Mouse (Mus musculus) left cerebral cortex, adult 2 months (tissue): Measurements from ENCODE around the gene Mark1. TPM values are rescaled to one million over a fixed set of nuclear protein-coding genes. Genes with fewer than 3 reads are reported as not detected.

Experiments
- DNase-seq, 2 experiments: peaks; one replicate each; pipeline ENCODE4 v3.0.0; 2021 to 2022; ENCODE audit warnings: low spot score in 2 of 2, mixed read lengths in 1 of 2; ENCODE audit errors: extremely low spot score in 1 of 2
- H3K27ac ChIP-seq: fragments of 200-600 bp; 2 replicates; pipeline ENCODE4 v1.8.1; 2022
- H3K4me3 ChIP-seq: fragments of 200-600 bp; 2 replicates; pipeline ENCODE4 v1.8.1; 2022
- CTCF ChIP-seq: fragments of 200-600 bp; IDR thresholded peaks from 2 replicates; pipeline ENCODE4 v1.8.1; 2022; ENCODE audit warnings: antibody characterized with exemption, mild to moderate bottlenecking, moderate library complexity
- intact Hi-C: fragments of 180-260 bp; cut with DNase I; formaldehyde crosslinking; loops from one replicate; pipeline ENCODE4 v1.15.1; 2025
- total RNA-seq, 2 experiments: library from RNA; stranded (reverse); gene quantifications; 2 replicates each; pipeline ENCODE4 v1.2.3; 2021

Gene Mark1
- total RNA-seq, 2 experiments from 2014 or later: 92.5 to 94.6 TPM

DNA sequence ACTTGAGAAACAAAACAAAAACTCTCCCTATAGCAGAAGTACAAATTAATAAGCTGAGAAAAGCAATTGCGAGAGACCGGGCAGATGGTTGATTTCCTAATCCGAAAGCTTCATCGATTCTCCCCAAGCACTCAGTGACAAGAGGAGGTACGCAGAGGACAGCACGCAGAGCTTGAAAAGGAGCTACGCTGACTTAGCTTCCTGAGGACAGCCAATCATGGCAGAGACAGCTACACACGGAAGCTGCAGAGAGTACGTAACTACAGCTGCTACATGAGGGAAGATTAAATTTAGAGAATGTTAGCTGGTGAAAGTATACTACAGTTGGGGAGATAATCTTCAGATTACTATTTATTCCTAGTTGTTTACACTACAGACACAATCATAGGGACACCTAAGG, 40.6 kb downstream of the Mark1 start:
- no peak overlapping the region for H3K4me3 ChIP-seq
- H3K27ac ChIP-seq: no peak overlapping the region; the same call in 1 of the 2 replicates
- no peak for TF ChIP-seq CTCF
- no peak for DNase-seq
- intact Hi-C loops: no loop called here

DNA sequence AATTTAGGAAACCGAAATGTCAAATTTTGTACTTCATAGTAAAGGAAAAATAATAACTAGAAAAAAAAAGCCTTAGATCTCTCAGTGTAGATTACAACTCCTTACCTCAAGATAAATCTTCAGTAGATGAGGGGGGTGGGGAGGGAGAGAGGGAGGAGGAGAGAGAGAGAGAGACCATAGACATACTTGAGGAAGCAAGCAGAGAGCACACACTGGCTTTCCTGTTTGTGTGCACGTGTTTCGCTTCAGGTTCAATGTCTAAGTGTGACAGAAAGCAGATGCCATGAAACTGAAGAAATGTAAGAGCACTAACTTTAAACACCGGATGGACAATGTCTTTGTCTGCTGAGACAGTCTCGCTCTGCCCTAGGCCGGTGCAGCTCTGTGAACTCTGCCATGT, 41.0 kb downstream of the Mark1 start:
- no peak for DNase-seq
- Histone ChIP-seq H3K27ac (no peak overlapping the region; the same call in 1 of the 2 replicates), H3K4me3 (no peak overlapping the region)
- intact Hi-C loops: no loop called here
- no peak for TF ChIP-seq CTCF

DNA sequence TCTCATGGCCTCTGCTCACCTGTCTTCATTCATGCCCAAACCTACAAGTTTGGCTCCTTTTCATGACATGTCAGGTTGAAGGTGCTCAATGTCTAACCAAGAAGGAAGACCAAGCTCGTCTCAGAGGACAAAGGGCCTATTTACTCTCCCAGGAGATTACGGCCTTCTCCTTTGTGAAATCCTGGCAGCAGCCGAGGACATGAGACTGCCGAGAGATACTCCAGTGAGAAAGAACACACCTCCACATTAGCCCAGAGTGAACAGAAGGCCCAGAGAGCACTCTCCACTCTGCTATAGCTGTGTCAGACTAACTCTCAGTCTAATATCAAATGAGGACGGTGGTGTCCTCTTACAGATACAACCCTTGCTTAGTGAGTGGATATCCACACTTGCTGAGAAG, 47.6 kb downstream of the Mark1 start:
- no peak for DNase-seq

DNA sequence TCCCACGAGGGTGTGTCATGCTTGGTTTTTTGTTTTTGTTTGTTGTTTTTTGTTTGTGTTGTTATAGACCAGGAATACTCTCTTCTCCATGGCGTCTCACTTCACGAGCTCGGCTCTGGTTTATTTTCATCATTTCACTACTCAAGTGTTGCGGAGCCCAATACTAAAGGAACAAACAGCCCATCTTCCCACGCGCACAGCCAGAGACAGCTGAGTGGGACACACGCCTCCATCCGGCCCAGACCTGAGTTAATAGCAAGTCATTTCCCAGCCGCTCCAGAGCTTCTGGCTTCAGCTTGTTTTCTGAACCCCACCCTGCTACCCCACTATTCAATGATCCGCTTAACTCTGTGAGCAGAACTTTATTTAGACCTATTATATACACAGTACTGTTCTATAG, 48.3 kb downstream of the Mark1 start:
- H3K27ac ChIP-seq: no peak overlapping the region
- DNase-seq: peak; percentile 36 to 49
- intact Hi-C loops: no loop called here
- H3K4me3 ChIP-seq: no peak overlapping the region
- no peak for TF ChIP-seq CTCF

More for the DNA sequence above, 47.6 kb downstream of the Mark1 start:
- no peak overlapping the region for H3K4me3 ChIP-seq
- no peak for TF ChIP-seq CTCF
- H3K27ac ChIP-seq: no peak overlapping the region
- intact Hi-C loops: no loop called here

DNA sequence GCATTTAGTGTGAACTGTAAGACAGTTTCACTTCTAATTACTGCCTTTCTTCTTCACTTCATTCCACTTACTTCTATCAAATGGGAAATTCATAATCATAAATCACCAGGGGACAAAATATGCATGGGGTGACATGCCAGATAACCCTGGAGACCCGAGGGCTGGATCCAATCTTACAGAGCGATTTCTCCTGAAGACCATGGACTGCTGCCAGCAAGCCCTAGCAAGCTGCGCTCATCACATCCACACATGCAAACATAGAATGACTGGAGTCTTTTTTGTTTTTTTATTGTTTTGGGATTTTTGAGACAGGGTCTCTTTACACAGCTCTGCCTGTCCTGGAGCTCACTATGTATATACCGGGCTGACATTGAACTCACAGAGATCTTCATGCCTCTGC, 61.3 kb downstream of the Mark1 start:
- TF ChIP-seq CTCF: no peak
- no peak overlapping the region for H3K27ac ChIP-seq
- intact Hi-C loops: no loop called here
- H3K4me3 ChIP-seq: no peak overlapping the region
- DNase-seq: no peak

DNA sequence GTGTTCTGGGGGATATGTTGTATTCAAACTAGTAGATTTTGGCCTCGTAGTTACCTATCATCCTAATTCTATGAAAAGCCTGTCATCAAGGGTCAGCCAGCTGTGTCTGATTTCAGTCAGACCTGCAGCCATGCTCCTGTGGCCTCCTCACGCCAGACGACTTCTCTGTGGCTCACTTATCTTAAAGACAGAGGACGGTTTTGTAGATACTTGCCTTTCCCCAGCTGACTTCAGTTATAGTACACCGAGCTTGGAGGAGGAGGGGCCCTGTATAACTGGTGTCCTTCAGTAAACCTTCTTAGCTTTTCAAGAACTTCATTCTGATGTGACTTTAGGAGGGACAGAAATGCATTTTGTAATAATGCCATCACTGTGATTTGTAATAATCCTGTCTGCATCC, 63.4 kb downstream of the Mark1 start:
- no peak for DNase-seq
- no peak for TF ChIP-seq CTCF
- no peak overlapping the region for H3K4me3 ChIP-seq
- no peak overlapping the region for H3K27ac ChIP-seq
- intact Hi-C loops: no loop called here

DNA sequence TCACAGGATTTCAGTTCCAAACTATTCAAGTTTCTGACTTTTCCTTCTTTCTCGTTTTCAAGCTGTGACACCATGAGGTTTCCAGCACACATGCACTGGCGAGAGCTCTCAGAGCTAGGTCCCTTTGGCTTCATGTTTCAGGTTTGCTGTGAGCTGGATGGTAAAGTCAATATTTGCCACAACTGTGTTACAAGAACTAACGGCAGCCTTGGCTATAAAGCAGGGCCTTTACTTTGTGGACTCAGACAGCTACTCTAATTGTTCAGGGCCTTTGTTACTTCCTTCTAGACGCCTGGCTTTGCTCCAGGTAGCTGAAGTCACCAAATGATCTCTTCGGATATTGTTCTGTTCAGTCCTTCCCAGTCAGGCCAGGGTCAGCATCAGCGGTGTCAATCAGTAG, 63.9 kb downstream of the Mark1 start:
- no peak for TF ChIP-seq CTCF
- intact Hi-C loops: no loop called here
- no peak overlapping the region for H3K4me3 ChIP-seq
- no peak for DNase-seq
- no peak overlapping the region for H3K27ac ChIP-seq

DNA sequence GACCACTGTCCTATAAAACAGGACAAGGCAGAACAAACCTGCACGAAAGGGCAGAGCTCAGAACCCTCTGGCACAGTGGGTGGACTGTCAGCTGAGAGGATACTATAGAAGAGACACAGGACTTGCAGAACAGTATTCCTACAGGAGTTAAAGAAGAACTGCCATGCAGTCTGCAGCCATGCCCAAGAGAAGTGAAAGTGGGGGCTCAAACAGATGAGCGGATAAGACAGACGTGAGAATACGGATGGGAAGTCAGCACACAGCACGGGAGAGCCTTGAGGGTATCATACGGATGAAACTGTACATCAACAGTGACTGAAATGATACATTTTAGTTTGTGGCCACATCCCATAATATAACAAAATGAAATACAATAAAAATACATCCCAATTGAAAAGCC, 68.3 kb downstream of the Mark1 start:
- no peak for DNase-seq
- TF ChIP-seq CTCF: no peak
- Histone ChIP-seq H3K27ac (no peak overlapping the region), H3K4me3 (no peak overlapping the region)
- intact Hi-C loops: no loop called here

DNA sequence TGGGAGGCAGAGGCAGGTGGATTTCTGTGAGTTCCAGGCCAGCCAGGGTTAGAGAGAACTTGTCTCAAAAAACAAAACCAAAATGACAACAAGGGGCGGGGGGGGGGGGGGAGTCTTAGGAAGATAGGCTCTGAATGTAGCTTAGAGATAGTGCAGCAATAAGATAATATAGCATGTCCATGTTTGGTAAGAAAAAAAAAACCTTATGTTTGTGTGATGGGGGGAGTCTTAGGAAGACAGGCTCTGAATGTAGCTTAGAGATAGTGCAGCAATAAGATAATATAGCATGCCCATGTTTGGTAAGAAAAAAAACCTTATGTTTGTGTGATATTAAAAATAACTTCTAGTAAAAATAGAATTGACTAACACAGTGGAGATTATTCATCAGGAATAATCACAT, 71.0 kb downstream of the Mark1 start:
- intact Hi-C loops: no loop called here
- no peak overlapping the region for H3K4me3 ChIP-seq
- TF ChIP-seq CTCF: no peak
- H3K27ac ChIP-seq: no peak overlapping the region
- no peak for DNase-seq

DNA sequence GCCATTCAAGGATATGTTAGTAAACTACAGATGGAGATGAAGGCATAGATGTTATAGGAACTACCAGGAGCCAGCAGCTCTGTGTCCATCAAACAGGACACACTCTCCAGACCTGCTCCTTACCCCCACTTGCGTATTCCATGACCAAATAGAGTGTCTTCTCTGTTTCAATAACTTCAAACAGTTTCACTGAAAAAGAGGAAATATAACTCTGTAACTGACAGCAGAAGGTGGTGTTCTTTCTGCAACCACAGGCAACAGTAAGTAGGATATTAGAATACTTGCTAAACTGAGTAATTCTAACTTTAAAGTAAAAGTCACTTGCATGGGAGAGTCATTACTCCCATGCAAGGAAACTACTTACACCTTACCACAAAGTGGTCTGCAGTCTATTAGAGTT, 71.5 kb downstream of the Mark1 start:
- no peak for TF ChIP-seq CTCF
- no peak overlapping the region for H3K27ac ChIP-seq
- DNase-seq: no peak
- no peak overlapping the region for H3K4me3 ChIP-seq
- intact Hi-C loops: no loop called here

DNA sequence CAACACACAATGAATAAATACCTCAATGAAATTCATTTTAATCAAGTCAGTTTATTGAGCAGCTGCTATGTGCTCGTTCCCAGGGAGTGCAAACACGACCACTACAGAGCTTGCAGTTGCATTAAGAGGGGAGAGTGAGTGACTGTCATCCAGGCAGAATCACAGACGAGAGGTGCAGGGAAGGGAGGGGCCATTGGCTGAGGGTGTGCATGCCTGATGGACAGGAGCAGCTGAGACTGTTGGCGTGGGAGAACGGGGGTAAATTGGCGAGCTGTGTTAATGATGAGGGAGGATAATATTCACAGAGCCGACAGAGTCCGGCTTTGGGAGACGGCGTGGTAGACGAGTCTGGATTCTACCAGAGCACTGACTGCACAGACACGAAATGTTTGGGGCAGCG, 76.5 kb downstream of the Mark1 start:
- Histone ChIP-seq H3K27ac (no peak overlapping the region), H3K4me3 (no peak overlapping the region)
- TF ChIP-seq CTCF: no peak
- intact Hi-C loops: loop anchor here (5.0 kb wide), 1 partner anchor 74 kb away; the partner anchor contains the start of gene Mark1
- no peak for DNase-seq

DNA sequence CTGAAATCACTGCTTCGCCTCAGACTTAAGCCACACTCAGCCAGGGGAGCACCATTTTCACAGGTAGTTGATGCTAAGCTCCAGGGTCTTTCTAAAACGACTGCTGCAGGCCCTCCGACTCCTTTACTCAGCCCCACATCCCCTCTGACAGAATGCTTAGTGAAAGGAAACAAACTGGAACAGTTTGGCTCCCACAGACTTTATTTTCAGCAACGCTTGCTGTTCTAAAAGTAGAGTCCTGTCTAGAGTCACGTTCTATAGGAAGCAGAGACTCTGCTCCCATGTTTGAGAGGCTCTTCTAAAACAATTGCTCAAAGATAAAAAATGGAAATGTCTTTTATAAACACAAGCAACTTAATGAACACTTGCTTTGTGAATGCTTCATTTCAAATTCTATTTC, 79.3 kb downstream of the Mark1 start:
- H3K4me3 ChIP-seq: no peak overlapping the region
- H3K27ac ChIP-seq: peak overlapping the region; percentile 24
- DNase-seq: no peak
- TF ChIP-seq CTCF: no peak
- intact Hi-C loops: loop anchor here (5.0 kb wide), 1 partner anchor 77 kb away; the partner anchor contains the start of gene Mark1

DNA sequence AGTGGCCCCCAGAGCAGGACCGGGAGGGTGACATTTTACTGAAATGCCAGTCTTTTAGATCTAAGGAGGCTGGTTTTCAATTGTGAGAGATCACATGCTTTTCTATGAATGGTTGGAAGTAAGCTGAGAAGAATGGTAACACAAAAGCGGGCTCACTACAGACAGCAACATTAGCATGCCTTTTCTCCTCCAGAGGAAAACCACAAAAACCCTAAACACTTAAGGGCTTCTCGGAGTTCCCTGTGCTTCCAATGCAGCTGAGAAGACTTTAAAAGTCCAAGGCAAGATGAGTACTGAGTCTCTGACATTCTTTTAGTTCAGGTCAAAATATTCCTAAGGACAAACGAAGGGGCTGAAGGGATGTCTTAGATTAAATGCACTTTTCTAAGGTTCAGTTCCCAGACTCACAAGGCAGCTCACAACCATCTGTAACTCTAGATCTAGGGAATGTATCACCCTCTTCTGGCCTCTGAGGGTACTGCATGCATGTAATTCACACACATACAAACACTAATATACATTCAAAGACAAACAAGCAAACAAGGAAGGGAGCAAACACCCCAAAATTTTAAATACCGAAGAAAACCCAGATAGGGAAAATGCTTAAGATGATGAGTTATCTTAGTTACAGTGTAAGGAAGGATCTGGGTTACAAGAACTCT, 81.0 kb downstream of the Mark1 start:
- Histone ChIP-seq H3K27ac (no peak overlapping the region), H3K4me3 (no peak overlapping the region)
- intact Hi-C loops: no loop called here
- no peak for DNase-seq
- TF ChIP-seq CTCF: peak; percentile 57
